Comparison of ENCODE assay signal across 8 mouse cellular contexts in genomic region chr19:47731071-47731881, GRCm38 (mm10). TPM values are rescaled to one million over a fixed set of nuclear protein-coding genes. Genes with fewer than 3 reads are reported as not detected.
DNase-seq lines count a peak whose midpoint lies in the region; ATAC-seq lines count a peak whose summit lies in the region.

Gene Sfr1 (plus strand): TSS chr19:47731682.

- H3K27ac ChIP-seq in hindbrain, embryonic 16.5 days (ENCODE audit: low read depth, low read length): peak within 1 kb of the TSS; percentile 95
- peak within 1 kb of the TSS; percentile 74 for H3K27ac ChIP-seq in macrophage

- no peaks in the 10 kb centered on the region for H3K9me3 ChIP-seq in hindbrain, embryonic 16.5 days (ENCODE audit: control insufficient read depth, low read length)

- H3K4me3 ChIP-seq in hindbrain, embryonic 16.5 days (ENCODE audit: low read length): peak within 1 kb of the TSS; percentile 70
- peak within 1 kb of the TSS; percentile 64 for H3K4me3 ChIP-seq in macrophage (ENCODE audit: inconsistent target)

- H3K9ac ChIP-seq in hindbrain, embryonic 16.5 days (ENCODE audit: low read depth, low read length): peak within 1 kb of the TSS; percentile 85

- H3K36me3 ChIP-seq in hindbrain, embryonic 16.5 days (ENCODE audit: control insufficient read depth, insufficient read depth, low read length): peaks cover 19% of the 10 kb centered on the region
- peaks cover 31% of the 10 kb centered on the region for H3K36me3 ChIP-seq in macrophage (ENCODE audit: inconsistent target)

- DNase-seq in WW6 (ENCODE audit: low read depth, low spot score): peak; percentile 94
- DNase-seq in cerebellum, postnatal 4 days (ENCODE audit: low spot score in 2 of 2): peak; percentile 97 to 99
- peak; percentile 98 for DNase-seq in gastrocnemius, adult 18-20 months (ENCODE audit: low spot score)
- DNase-seq in left cerebral cortex, adult 18-20 months (ENCODE audit: low spot score in 2 of 2): peak; percentile 99 to 100
- peak; percentile 100 for DNase-seq in right cerebral cortex, adult 18-20 months
- peak; percentile 96 for DNase-seq in urinary bladder, postnatal 10 days (ENCODE audit: low spot score)

- no peaks in the 10 kb centered on the region for H3K27me3 ChIP-seq in hindbrain, embryonic 16.5 days (replicated peaks; ENCODE audit: control insufficient read depth, insufficient read depth, low read length)

- peaks cover 16% of the 10 kb centered on the region for H3K79me2 ChIP-seq in macrophage (ENCODE audit: inconsistent target)

- peak; percentile 98 for ATAC-seq in hindbrain, embryonic 16.5 days

- peak within 1 kb of the TSS; percentile 98 for H3K4me2 ChIP-seq in hindbrain, embryonic 16.5 days (ENCODE audit: low read length)

- 0% methylated on average over 65 of the region's 72 CpGs for WGBS in hindbrain, embryonic 16.5 days
- WGBS in macrophage (ENCODE audit: missing documents): under 1% methylated on average over 63 of the region's 72 CpGs

- H3K4me1 ChIP-seq in hindbrain, embryonic 16.5 days (ENCODE audit: control insufficient read depth, insufficient read depth, low read depth, low read length): peaks cover 6% of the 10 kb centered on the region

RNA-seq across cellular contexts. Expression of gene Sfr1, which starts in this region (rescaled TPM):
- 10 to 100 TPM; 74.8 to 79.4 TPM for total RNA-seq in gastrocnemius, adult 18-20 months (2021)
- 157 and 163 TPM in 2 replicates for polyA plus RNA-seq in hindbrain, embryonic 16.5 days (2015; fragmentation: Nextera tagmentation; extraction: Ambion mirVana)
- total RNA-seq in left cerebral cortex, adult 18-20 months (2021): 10 to 100 TPM; 89.3 to 91.6 TPM
- 10 to 100 TPM; 10.7 to 36.8 (median 19.4) TPM for total RNA-seq in macrophage (2018; cell fraction: chromatin; rRNA removed)
- total RNA-seq in macrophage (2018; cell fraction: cytosol; rRNA removed): 100 to 1,000 TPM in 4 of 26 experiments, 10 to 100 TPM in 22; 67.3 to 113 (median 79.1) TPM
- total RNA-seq in macrophage (2018; cell fraction: nucleus; rRNA removed): 10 to 100 TPM; 18.3 to 59.2 (median 30.5) TPM
- 64.4 to 160 TPM (median 82.0 TPM) in 3 replicates for polyA plus RNA-seq in macrophage (2018)

Comparison
In these comparisons a context has a peak if more than half of its experiments do, and no peak if none do; other contexts are left out.
1. Peak in every context shown above with its lines: DNase-seq, ATAC-seq, H3K4me3 ChIP-seq and H3K27ac ChIP-seq.